Mouse (Mus musculus): ENCODE results near the gene Gm11444.

DNA sequence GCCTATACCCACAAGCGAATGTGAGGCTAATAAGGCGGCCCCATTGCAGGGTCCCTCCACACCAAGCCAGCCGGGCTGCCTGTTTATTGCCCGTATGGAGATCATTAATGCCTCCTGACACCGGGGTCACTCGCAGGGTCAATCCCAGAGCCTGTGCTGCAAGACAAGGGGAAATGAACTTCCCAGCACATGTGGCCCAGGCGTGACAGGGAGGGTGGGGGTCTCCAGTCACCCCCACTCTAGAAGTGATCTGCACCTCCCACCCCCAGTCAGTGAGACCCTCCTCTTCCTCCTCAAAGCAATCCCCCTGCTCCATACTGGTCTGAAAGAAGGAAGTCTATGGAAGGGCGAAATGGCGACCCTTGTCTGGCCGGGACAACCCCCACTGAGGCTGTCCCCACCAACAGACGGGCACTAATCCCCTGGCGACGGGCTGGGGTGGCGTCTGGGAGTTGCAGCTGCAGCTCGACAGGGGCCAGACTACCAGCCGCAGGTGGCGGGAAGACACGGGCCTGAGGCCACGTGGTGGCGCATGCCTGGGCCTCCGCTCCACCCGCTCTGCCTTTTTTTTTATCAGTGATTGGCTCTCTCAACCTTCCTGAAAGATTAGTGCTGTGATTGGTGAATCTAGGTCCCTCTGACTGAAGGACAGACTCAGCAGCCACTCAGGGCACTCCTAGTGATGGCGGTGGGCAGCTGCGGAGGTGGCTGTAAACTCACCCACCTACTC is 26.1 kb upstream of the Gm11444 start:
- TF ChIP-seq GATA1 (IDR thresholded peaks at IDR 0.05; ENCODE audit: low read length), result no peak
- TF ChIP-seq TAL1 (IDR thresholded peaks at IDR 0.05; ENCODE audit: low read length), result no peak

Measured in erythroblast, embryonic 14.5 days (primary cell).